Mouse (Mus musculus) layer of hippocampus, adult 11-12 months (tissue): ENCODE measurements around the gene Dmkn.
"Not testable (repeated sequence)": the region's sequence is repeated elsewhere in the genome, so short reads cannot be mapped to it uniquely, and the experiment has no call there.

Experiments used
- DNase-seq: peaks from one replicate; pipeline ENCODE4 v3.0.0; 2022; ENCODE audit warnings: low spot score

Gene Dmkn

GRCm38 (mm10) chr7:30812291-30812807, 48.8 kb downstream of the Dmkn start:
- no peak for DNase-seq

DNA sequence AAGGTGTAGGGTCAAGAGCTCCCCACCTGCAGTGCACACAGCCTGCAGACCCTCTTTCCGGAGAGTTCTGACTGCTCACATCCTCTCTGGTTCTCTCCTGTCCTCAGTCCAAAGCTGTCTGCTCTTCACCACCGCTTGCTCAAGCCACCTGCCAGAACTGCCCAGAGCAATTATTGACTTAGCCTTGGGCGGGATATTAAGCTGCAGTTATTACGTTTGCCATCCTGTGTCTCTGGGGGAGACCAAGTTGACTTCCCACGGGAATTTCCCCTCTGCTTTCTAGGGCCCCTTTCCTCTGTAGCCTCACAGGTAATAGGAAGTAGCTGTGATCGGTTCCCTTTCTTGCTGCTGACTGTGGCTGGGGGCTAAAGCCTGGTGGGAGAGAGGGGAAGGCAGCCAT, 56.6 kb downstream of the Dmkn start:
- DNase-seq = no peak

DNA sequence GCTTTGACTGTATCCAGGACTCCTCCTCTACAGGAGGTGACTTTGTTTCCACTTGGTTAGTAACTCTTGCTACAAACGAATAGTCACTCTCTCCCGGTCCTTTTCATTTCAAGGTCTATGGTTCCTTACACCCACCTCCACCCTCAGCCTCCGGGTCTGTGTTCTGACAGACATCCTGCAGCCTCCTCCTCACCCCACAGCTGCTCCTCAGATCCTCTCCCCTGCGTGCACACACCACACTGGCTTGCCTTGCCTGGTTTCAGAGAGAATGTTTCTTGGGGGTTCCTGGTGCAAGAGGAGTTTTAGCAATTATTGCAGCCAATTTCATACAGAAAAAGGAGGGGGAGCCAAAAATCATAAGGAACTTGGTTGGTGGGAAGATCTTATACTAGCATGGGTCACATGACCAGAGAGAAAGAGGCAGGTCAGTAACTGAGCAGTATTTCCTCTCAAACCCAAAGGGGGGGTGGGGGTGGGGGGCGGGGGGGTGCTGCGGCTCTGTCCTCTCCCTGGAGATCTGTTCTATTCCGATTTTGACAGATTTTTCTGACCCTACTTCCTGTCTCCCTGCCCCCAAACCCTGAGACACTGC, 57.4 kb downstream of the Dmkn start:
- DNase-seq = no peak

GRCm38 (mm10) chr7:30821532-30821931, 58.0 kb downstream of the Dmkn start:
- no peak for DNase-seq

DNA sequence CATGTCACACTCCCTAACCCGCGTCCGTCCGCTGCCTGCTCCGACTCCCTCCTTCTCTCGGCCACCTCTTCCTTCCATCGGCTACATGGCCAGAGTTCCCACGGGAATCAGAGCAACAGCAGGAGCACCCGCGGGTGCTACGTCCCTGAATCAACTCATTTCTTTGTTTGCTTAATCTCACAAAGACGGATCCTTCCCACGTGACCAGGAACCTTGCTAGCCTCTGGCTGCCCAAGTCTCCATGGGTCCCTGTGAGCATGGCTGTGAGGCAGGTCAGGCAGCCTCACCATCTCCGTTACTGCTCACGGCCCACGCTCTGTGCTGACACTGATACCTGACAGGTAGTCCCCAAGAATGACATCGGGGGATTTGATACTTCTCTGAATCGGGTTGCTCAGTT, 60.1 kb downstream of the Dmkn start, which contains the start of gene Ffar2:
Ffar2 (minus strand) TSS at position 101 of the 400 bp plus-strand sequence.
- no peak for DNase-seq

DNA sequence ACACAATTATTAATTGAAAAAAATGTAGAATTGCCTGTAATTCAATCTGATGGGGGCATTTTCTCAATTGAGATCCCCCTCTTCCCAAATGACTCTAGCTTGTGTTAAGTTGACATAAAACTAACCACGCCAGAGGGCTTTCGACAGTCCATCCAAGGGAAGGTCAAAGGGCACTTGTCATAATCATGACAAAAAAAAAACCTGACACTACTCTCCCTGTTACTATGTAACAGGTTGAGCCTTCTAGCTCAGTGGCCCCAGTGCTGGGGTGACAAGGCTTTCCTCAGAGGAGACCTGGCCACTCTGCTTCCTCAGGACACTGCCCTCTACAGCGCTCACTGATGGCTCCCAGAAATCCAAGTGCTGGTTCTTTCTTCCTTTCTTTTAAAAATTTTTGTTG, 60.8 kb downstream of the Dmkn start:
- DNase-seq = no peak

GRCm38 (mm10) chr7:30826660-30827059, 63.1 kb downstream of the Dmkn start:
- DNase-seq = no peak

DNA sequence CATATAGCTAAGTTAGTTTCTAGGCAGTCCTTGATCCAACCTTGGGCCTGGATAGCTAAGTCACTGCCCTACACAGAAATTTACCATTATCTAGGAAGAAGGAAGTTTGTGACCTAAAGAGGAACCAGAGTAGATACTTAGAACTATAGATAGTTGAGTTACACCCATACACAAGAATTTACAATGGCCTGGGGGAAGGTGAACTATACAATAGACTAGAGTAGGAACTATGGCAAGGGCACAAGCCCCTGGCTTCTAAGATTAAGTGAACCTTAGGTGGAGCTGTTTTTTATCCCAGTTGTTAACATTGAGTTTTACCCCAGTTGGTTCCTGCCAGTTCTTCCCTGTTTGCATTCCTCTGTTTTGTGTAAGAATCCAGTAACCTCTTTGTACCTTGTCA, 65.3 kb downstream of the Dmkn start:
- DNase-seq = not testable (repeated sequence)

DNA sequence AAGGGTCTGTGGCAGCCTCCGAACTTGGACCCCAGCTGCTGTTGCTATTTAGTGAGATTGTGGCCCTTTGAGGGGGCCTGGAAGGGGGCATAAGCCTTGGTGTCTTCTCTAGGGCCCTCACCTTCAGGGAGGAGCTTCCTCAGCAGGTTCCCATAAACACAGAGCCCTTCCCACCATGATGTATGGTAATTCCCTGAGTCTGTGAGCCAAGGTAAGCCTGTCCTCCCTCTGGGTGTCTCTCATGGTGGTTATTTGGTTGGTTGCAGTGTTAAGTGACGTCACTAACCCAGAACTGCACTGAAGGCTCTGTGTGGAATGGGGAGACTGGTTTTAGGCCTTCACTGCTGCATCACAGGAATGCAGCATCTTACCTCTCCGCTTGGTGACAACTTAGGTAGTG, 65.9 kb downstream of the Dmkn start:
- DNase-seq = no peak
